Mouse (Mus musculus) ES-E14 (cell line): ENCODE results near the gene Wdr76. TPM values are rescaled to one million over a fixed set of nuclear protein-coding genes. Genes with fewer than 3 reads are reported as not detected.
"Not testable (repeated sequence)": the region's sequence is repeated elsewhere in the genome, so short reads cannot be mapped to it uniquely, and the experiment has no call there.

Experiments used
- DNase-seq: peaks from one replicate; pipeline ENCODE4 v3.0.0-alpha.2; 2013; ENCODE audit warnings: low read depth, low spot score
- H3K27ac ChIP-seq: 2 replicates; pipeline ENCODE4 v1.5.1; 2012; ENCODE audit warnings: low read depth, mild to moderate bottlenecking, low read length, moderate library complexity, mixed read lengths; ENCODE audit not compliant: poor library complexity, insufficient read depth, severe bottlenecking
- H3K36me3 ChIP-seq: 2 replicates; pipeline ENCODE4 v1.6.1; 2012; ENCODE audit warnings: mild to moderate bottlenecking, low read length, moderate library complexity, mixed read lengths; ENCODE audit not compliant: control insufficient read depth, poor library complexity, insufficient read depth, severe bottlenecking
- H3K4me1 ChIP-seq, 2 experiments: fragments of 150-350 bp in 1 of 2; sonication (generic) in 1 of 2; 2 replicates each; pipeline ENCODE4 v1.6.1; 2012; ENCODE audit warnings: low read length in 2 of 2, mild to moderate bottlenecking in 1 of 2, mixed read lengths in 1 of 2; ENCODE audit not compliant: control insufficient read depth in 2 of 2, insufficient read depth in 2 of 2, poor library complexity in 1 of 2
- H3K4me3 ChIP-seq, 2 experiments: fragments of 150-350 bp in 1 of 2; sonication (generic) in 1 of 2; 2 replicates each; pipeline ENCODE4 v1.5.1; 2012; ENCODE audit warnings: low read length in 2 of 2, low read depth in 1 of 2, mild to moderate bottlenecking in 1 of 2, mixed read lengths in 1 of 2; ENCODE audit not compliant: insufficient read depth in 1 of 2, poor library complexity in 1 of 2, severe bottlenecking in 1 of 2
- H3K9ac ChIP-seq: 2 replicates; pipeline ENCODE4 v1.6.1; 2012; ENCODE audit warnings: low read depth, mild to moderate bottlenecking, low read length, mixed read lengths; ENCODE audit not compliant: poor library complexity, insufficient read depth, severe bottlenecking
- H3K9me3 ChIP-seq: fragments of 150-350 bp; sonication (generic); 2 replicates; pipeline ENCODE4 v1.6.1; 2012; ENCODE audit warnings: low read depth, mild to moderate bottlenecking, low read length; ENCODE audit not compliant: control insufficient read depth, insufficient read depth
- CHD2 ChIP-seq: IDR thresholded peaks from 2 replicates; pipeline ENCODE4 v1.6.1; 2014; ENCODE audit warnings: mild to moderate bottlenecking, low read depth, low read length, inconsistent platforms
- HCFC1 ChIP-seq: IDR thresholded peaks from 2 replicates; pipeline ENCODE4 v1.6.1; 2012; ENCODE audit warnings: low read length, inconsistent platforms, borderline replicate concordance; ENCODE audit not compliant: insufficient read depth
- MAFK ChIP-seq: IDR thresholded peaks from 2 replicates; pipeline ENCODE4 v1.6.1; 2014; ENCODE audit warnings: mild to moderate bottlenecking, low read depth, low read length, inconsistent platforms; ENCODE audit not compliant: insufficient read depth
- ZC3H11A ChIP-seq: IDR thresholded peaks from 2 replicates; pipeline ENCODE4 v1.6.1; 2012; ENCODE audit warnings: low read depth, mild to moderate bottlenecking, inconsistent platforms, low read length, borderline replicate concordance
- ZNF384 ChIP-seq: IDR thresholded peaks from 2 replicates; pipeline ENCODE4 v1.6.1; 2012; ENCODE audit warnings: low read depth, low read length, inconsistent platforms
- in situ Hi-C, 2 experiments: fragments of 600-800 bp; cut with MboI; formaldehyde crosslinking; loops; one replicate each; pipeline ENCODE4 v1.15.1; 2025; ENCODE audit warnings: low sequenced_read_pairs in 2 of 2, inconsistent platforms in 1 of 2; ENCODE audit not compliant: unreplicated experiment in 2 of 2
- total RNA-seq: library from RNA; depleted of rRNA; stranded (reverse); fragments of 300-350 nt; gene quantifications from 2 replicates; pipeline ENCODE4 v1.2.3, GENCODE M21; 2012

Wdr76 gene
- total RNA-seq, 1 experiment: 21.5 TPM

DNA sequence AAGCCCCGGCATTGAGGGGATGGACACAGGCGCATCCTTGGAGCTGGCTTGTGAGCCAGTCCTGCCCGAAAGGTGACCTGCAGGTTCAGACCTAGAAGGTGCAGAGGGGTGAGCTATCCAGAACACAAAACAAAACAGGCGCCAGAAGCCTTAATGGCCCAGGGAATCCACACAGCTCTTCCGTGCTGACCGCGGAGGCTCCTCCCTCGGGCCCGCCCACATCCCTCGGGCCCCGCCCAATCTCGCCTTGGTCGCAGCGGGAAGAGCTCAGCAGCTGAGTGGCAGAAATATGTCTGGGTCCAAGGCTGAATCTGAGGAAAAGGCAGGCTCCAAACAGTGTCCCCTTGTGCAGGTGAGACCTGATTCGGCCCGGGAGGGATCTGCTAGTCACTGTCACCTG is 3.1 kb downstream of the Wdr76 start:
- Histone ChIP-seq H3K27ac (peak overlapping the region; percentile 51), H3K36me3 (peaks cover 10% of the 10 kb centered on the region)
- in situ Hi-C loops: no loop called here

DNA sequence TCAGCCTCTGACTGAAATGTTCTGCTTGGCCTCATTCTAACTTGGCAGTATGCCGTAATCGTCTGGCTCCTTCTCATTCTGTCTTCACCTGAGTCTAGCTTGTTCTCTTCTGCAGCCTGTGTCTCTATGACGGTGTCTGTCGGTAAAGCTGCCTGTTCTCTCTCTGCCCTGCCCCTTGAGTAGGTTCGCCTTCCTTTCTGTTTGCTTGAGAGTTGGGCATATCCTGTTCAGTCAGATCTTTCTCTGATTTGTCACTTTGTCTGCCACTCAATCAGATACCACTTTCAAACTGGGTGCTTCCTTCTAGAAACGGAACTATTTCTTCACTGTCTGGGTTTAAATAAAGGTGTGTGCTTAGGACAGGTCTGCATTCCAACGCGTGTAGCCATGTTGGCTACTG is 4.9 kb downstream of the Wdr76 start:
- H3K27ac ChIP-seq: no peak overlapping the region
- H3K9me3 ChIP-seq: no peaks in the 10 kb centered on the region
- TF ChIP-seq CHD2: no peak
- no peak for TF ChIP-seq HCFC1
- no peak for TF ChIP-seq MAFK
- TF ChIP-seq ZNF384: no peak
- no peak for TF ChIP-seq ZC3H11A
- peak overlapping the region in 1 of 2 experiments; percentile 25; a peak in 1 of 4 replicates for H3K4me3 ChIP-seq
- H3K9ac ChIP-seq: no peak overlapping the region
- H3K4me1 ChIP-seq: peaks cover 5 to 10% of the 10 kb centered on the region in 2 experiments; a peak in 1 of 4 replicates
- DNase-seq: no peak
- in situ Hi-C loops: no loop called here
- H3K36me3 ChIP-seq: peaks cover 12% of the 10 kb centered on the region

More for the DNA sequence above, 3.1 kb downstream of the Wdr76 start:
- Histone ChIP-seq H3K9ac (peak overlapping the region; percentile 69; the same call in 1 of the 2 replicates), H3K4me1 (peaks cover 2 to 6% of the 10 kb centered on the region in 2 experiments; a peak in 1 of 4 replicates), H3K9me3 (no peaks in the 10 kb centered on the region), H3K4me3 (peak overlapping the region; percentile 52 to 79)
- TF ChIP-seq ZC3H11A: no peak
- no peak for TF ChIP-seq MAFK
- TF ChIP-seq HCFC1: no peak
- no peak for TF ChIP-seq CHD2
- no peak for TF ChIP-seq ZNF384
- DNase-seq: peak; percentile 71

DNA sequence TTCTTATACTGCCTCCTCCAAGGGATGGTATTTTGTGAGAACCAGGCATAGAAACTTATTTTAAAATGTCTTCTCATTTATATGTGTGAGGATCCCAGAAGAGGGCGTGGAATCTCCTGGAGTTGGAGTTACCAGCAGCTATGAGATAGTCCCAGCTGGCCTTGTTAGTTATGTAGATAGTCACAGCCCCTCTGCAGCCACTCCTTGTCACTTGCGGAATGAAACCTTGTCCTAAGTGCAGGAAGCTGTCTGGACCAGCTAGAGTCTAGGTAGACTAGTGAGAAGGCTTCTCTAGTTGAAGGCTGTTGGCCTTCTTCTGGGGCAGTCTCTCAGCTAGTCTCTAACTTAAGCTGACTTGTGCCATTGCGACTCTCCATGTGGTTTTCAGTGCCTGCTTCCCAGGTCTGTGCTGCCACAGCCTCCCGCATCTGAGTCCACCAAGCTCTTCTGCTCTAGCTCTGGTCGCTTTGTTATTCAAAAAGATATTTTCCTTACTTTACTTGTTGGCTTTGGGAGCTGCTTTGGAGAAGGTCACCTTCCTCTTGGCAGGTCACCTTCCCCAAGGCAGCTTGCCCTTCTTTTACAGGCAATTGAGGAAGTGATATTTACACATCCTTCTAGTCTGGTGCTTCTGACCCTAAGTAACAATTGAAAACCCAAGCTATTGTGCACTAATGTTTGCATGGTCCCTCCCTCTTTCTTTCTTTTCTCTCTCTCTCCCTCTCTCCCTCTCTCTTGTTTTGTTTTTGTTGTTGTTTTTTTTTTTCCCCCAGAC is 6.7 kb downstream of the Wdr76 start:
- Histone ChIP-seq H3K9ac (peak overlapping the region; percentile 51; the same call in 1 of the 2 replicates), H3K27ac (peak overlapping the region; percentile 77; the same call in 1 of the 2 replicates), H3K36me3 (peaks cover 14% of the 10 kb centered on the region), H3K4me3 (0 out of 4 replicates have a peak overlapping the region, but pooled peaks of 1 of the 2 experiments have one; percentile 3)
- H3K4me1 ChIP-seq, H3K9me3 ChIP-seq, in situ Hi-C loops, DNase-seq: not testable (repeated sequence)

DNA sequence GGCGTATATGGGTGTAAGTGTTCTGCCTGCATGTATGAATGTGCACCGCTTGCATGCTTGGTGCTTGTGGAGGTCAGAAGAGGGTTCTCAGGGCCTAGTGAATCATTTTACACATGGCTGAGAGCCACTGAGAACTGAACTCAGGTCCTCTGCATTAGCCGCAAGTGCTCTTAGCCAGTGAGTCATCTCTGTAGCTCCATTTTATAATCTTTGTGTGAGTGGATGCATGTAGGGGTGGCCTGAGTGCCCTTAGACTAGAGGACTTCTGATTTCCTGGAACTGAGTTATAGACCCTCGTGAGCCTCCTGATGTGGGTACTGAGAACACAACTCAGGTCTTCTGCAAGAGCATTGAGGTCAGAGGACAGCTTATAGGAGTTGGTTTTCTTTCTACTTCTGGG is 7.7 kb downstream of the Wdr76 start:
- peak overlapping the region; percentile 40; the same call in 1 of the 2 replicates for H3K27ac ChIP-seq
- H3K4me1 ChIP-seq: peaks cover 5 to 8% of the 10 kb centered on the region in 2 experiments; a peak in 1 of 4 replicates
- peak overlapping the region in 1 of 2 experiments; percentile 10; a peak in 1 of 4 replicates for H3K4me3 ChIP-seq
- H3K9ac ChIP-seq: no peak overlapping the region
- DNase-seq: no peak
- in situ Hi-C loops: no loop called here
- H3K9me3 ChIP-seq: no peaks in the 10 kb centered on the region
- no peak for TF ChIP-seq ZC3H11A
- TF ChIP-seq ZNF384: no peak
- no peak for TF ChIP-seq HCFC1
- TF ChIP-seq MAFK: no peak
- no peak for TF ChIP-seq CHD2
- peaks cover 14% of the 10 kb centered on the region for H3K36me3 ChIP-seq
